Mouse (Mus musculus) lung, embryonic 14.5 days (tissue): ENCODE data around the gene Srarp. TPM values are rescaled to one million over a fixed set of nuclear protein-coding genes. Genes with fewer than 3 reads are reported as not detected.

Source experiments
- ATAC-seq: fragments of 200-750 bp; cut with Nextera tagmentation; 2 replicates; pipeline ENCODE4 v1.8.0; 2017; ENCODE audit warnings: mild to moderate bottlenecking, moderate TSS enrichment, moderate library complexity; ENCODE audit not compliant: insufficient read depth
- DNase-seq: peaks from one replicate; pipeline ENCODE4 v3.0.0-alpha.2; 2015
- H3K27ac ChIP-seq: fragments of 300-500 bp; sonication (generic); 2 replicates; pipeline ENCODE4 v1.5.1; 2014; ENCODE audit warnings: low read depth, mild to moderate bottlenecking, moderate library complexity
- H3K27me3 ChIP-seq: fragments of 300-500 bp; sonication (generic); 2 replicates; pipeline ENCODE4 v1.6.1; 2014; ENCODE audit warnings: low read length, control low read depth; ENCODE audit not compliant: insufficient read depth
- H3K36me3 ChIP-seq: fragments of 300-500 bp; sonication (generic); 2 replicates; pipeline ENCODE4 v1.6.1; 2014; ENCODE audit warnings: control low read depth; ENCODE audit not compliant: insufficient read depth
- H3K4me1 ChIP-seq: fragments of 300-500 bp; sonication (generic); 2 replicates; pipeline ENCODE4 v1.6.1; 2014; ENCODE audit warnings: antibody characterized with exemption, control low read depth; ENCODE audit not compliant: insufficient read depth
- H3K4me2 ChIP-seq: fragments of 300-500 bp; sonication (generic); 2 replicates; pipeline ENCODE4 v1.6.1; 2014; ENCODE audit warnings: mild to moderate bottlenecking
- H3K4me3 ChIP-seq: fragments of 300-500 bp; sonication (generic); 2 replicates; pipeline ENCODE4 v1.5.1; 2014; ENCODE audit warnings: low read depth, low read length
- H3K9ac ChIP-seq: fragments of 300-500 bp; sonication (generic); 2 replicates; pipeline ENCODE4 v1.6.1; 2014
- H3K9me3 ChIP-seq: fragments of 300-500 bp; sonication (generic); 2 replicates; pipeline ENCODE4 v1.6.1; 2016; ENCODE audit warnings: low read depth, low read length, control low read depth
- CTCF ChIP-seq: IDR thresholded peaks from 2 replicates; pipeline ENCODE4 v1.5.1; 2016; ENCODE audit warnings: antibody characterized with exemption, low read depth
- WGBS: fragments of 180-500 bp; shearing (Covaris S2); extraction: QIAGEN DNeasy Blood & Tissue Kit; methylation state at CpG from one replicate; pipeline ENCODE4 v1.1.7; 2014; 5-methylcytosine and 5-hydroxymethylcytosine counted together
- polyA plus RNA-seq: library from polyadenylated mRNA; unstranded; fragments of >200 nt; fragmentation: Nextera tagmentation; extraction: Ambion mirVana; gene quantifications from 2 replicates; pipeline ENCODE4 v1.2.1, GENCODE M21; 2014

Gene Srarp
- polyA plus RNA-seq, 1 experiment from 2014 or later, result not detected

GRCm38 (mm10) chr4:141458888-141459287 lies 23.0 kb upstream of the Srarp start:
- 60% methylated on average over 3 of the region's 3 CpGs for WGBS
- DNase-seq (no peak), ATAC-seq (no peak)
- H3K27me3 ChIP-seq, result no peaks in the 10 kb centered on the region
- H3K4me3 ChIP-seq, result no peak overlapping the region
- TF ChIP-seq CTCF, result no peak
- peak overlapping the region; percentile 10; the same call in 1 of the 2 replicates for H3K27ac ChIP-seq
- no peak overlapping the region for H3K4me2 ChIP-seq
- 0 out of 2 replicates have a peak, but pooled peaks cover 5% of the 10 kb centered on the region for H3K4me1 ChIP-seq
- H3K9me3 ChIP-seq, result no peaks in the 10 kb centered on the region
- H3K9ac ChIP-seq, result no peak overlapping the region
- peaks cover 32% of the 10 kb centered on the region for H3K36me3 ChIP-seq

- no peaks in the 10 kb centered on the region for H3K9me3 ChIP-seq
- no peak for TF ChIP-seq CTCF
- DNase-seq (no peak), ATAC-seq (peak; percentile 48; the same call in 1 of the 2 replicates)
- 6% methylated on average over 7 of the region's 7 CpGs for WGBS
- no peak overlapping the region for H3K4me2 ChIP-seq
- H3K36me3 ChIP-seq, result peaks cover 28% of the 10 kb centered on the region; the same call in 1 of the 2 replicates
- H3K4me1 ChIP-seq, result 0 out of 2 replicates have a peak, but pooled peaks cover 5% of the 10 kb centered on the region
- H3K27ac ChIP-seq, result peak overlapping the region; percentile 10; the same call in 1 of the 2 replicates
- 0 out of 2 replicates have a peak overlapping the region, but pooled peaks have one; percentile 4 for H3K9ac ChIP-seq
- H3K4me3 ChIP-seq, result no peak overlapping the region
- no peaks in the 10 kb centered on the region for H3K27me3 ChIP-seq
These were observed 22.3 kb upstream of the Srarp start for GRCm38 (mm10) chr4:141458236-141458635.

GRCm38 (mm10) chr4:141456193-141456938 lies 20.5 kb upstream of the Srarp start:
- ATAC-seq, result no peak
- WGBS, result 87% methylated on average over 14 of the region's 14 CpGs
- peaks cover 31% of the 10 kb centered on the region for H3K36me3 ChIP-seq

GRCm38 (mm10) chr4:141455526-141455925 lies 19.6 kb upstream of the Srarp start:
- H3K36me3 ChIP-seq, result peaks cover 34% of the 10 kb centered on the region
- ATAC-seq (no peak), DNase-seq (no peak)
- no peak overlapping the region for H3K4me2 ChIP-seq
- no peak overlapping the region for H3K27ac ChIP-seq
- no peaks in the 10 kb centered on the region for H3K9me3 ChIP-seq
- TF ChIP-seq CTCF, result no peak
- H3K4me3 ChIP-seq, result no peak overlapping the region
- 0 out of 2 replicates have a peak, but pooled peaks cover 5% of the 10 kb centered on the region for H3K4me1 ChIP-seq
- H3K27me3 ChIP-seq, result no peaks in the 10 kb centered on the region
- WGBS, result 50% methylated on average over 4 of the region's 4 CpGs
- H3K9ac ChIP-seq, result no peak overlapping the region

More at GRCm38 (mm10) chr4:141456193-141456938, 20.5 kb upstream of the Srarp start:
- DNase-seq, result no peak
- TF ChIP-seq CTCF, result no peak
- Histone ChIP-seq H3K9me3 (no peaks in the 10 kb centered on the region), H3K4me1 (0 out of 2 replicates have a peak, but pooled peaks cover 5% of the 10 kb centered on the region), H3K9ac (no peak overlapping the region), H3K4me2 (no peak overlapping the region), H3K4me3 (no peak overlapping the region), H3K27ac (no peak overlapping the region), H3K27me3 (no peaks in the 10 kb centered on the region)

- H3K4me3 ChIP-seq, result no peak overlapping the region
- no peaks in the 10 kb centered on the region for H3K9me3 ChIP-seq
- H3K4me1 ChIP-seq, result 0 out of 2 replicates have a peak, but pooled peaks cover 5% of the 10 kb centered on the region
- DNase-seq (no peak), ATAC-seq (no peak)
- no peak overlapping the region for H3K4me2 ChIP-seq
- H3K36me3 ChIP-seq, result peaks cover 31% of the 10 kb centered on the region
- no peaks in the 10 kb centered on the region for H3K27me3 ChIP-seq
- TF ChIP-seq CTCF, result no peak
- WGBS, result 54% methylated on average over 14 of the region's 14 CpGs
- H3K9ac ChIP-seq, result no peak overlapping the region
- H3K27ac ChIP-seq, result no peak overlapping the region
These were observed 18.9 kb upstream of the Srarp start for GRCm38 (mm10) chr4:141454581-141455350.

- ATAC-seq (no peak), DNase-seq (no peak)
- Histone ChIP-seq H3K9me3 (no peaks in the 10 kb centered on the region), H3K4me3 (no peak overlapping the region), H3K4me1 (no peaks in the 10 kb centered on the region), H3K27me3 (no peaks in the 10 kb centered on the region), H3K4me2 (no peak overlapping the region), H3K27ac (no peak overlapping the region), H3K36me3 (peaks cover 49% of the 10 kb centered on the region), H3K9ac (no peak overlapping the region)
- WGBS, result 89% methylated on average over 9 of the region's 9 CpGs
- TF ChIP-seq CTCF, result no peak
These were observed 16.1 kb upstream of the Srarp start for GRCm38 (mm10) chr4:141451916-141452450.
